Mouse (Mus musculus) testis, postnatal 10 days (tissue): ENCODE results near the gene Dtnbp1.

Experiments used
- DNase-seq: peaks from one replicate; pipeline ENCODE4 v3.0.0; 2021; ENCODE audit warnings: low spot score

The Dtnbp1 gene

GRCm38 (mm10) chr13:45001911-45002615 is at the start of gene Dtnbp1:
Dtnbp1 (minus strand) TSS chr13:45002147.
- DNase-seq, result peak; percentile 89

GRCm38 (mm10) chr13:45049261-45050020 is 47.5 kb upstream of the Dtnbp1 start:
- no peak for DNase-seq

GRCm38 (mm10) chr13:45043466-45043865 is 41.5 kb upstream of the Dtnbp1 start:
- DNase-seq, result no peak

- no peak for DNase-seq
Measured at GRCm38 (mm10) chr13:45040741-45041140, 38.8 kb upstream of the Dtnbp1 start.

- DNase-seq, result no peak
Measured at GRCm38 (mm10) chr13:45040195-45040594, 38.2 kb upstream of the Dtnbp1 start.

GRCm38 (mm10) chr13:45036417-45036816 is 34.5 kb upstream of the Dtnbp1 start:
- DNase-seq, result no peak

GRCm38 (mm10) chr13:45034759-45035158 is 32.8 kb upstream of the Dtnbp1 start:
- no peak for DNase-seq

- DNase-seq, result no peak
Measured at GRCm38 (mm10) chr13:45033360-45033759, 31.4 kb upstream of the Dtnbp1 start.

GRCm38 (mm10) chr13:45032484-45032883 is 30.5 kb upstream of the Dtnbp1 start:
- DNase-seq, result no peak

- DNase-seq, result no peak
Measured at GRCm38 (mm10) chr13:45031748-45032147, 29.8 kb upstream of the Dtnbp1 start.

- DNase-seq, result no peak
Measured at GRCm38 (mm10) chr13:45031314-45031713, 29.4 kb upstream of the Dtnbp1 start.

- DNase-seq, result peak; percentile 93
Measured at GRCm38 (mm10) chr13:45030830-45031229, 28.9 kb upstream of the Dtnbp1 start.

GRCm38 (mm10) chr13:45029791-45030190 is 27.8 kb upstream of the Dtnbp1 start:
- DNase-seq, result no peak

- DNase-seq, result no peak
Measured at GRCm38 (mm10) chr13:45026291-45026690, 24.3 kb upstream of the Dtnbp1 start.

GRCm38 (mm10) chr13:45024821-45025220 is 22.9 kb upstream of the Dtnbp1 start:
- no peak for DNase-seq

GRCm38 (mm10) chr13:45023356-45024150 is 21.6 kb upstream of the Dtnbp1 start:
- DNase-seq, result no peak

GRCm38 (mm10) chr13:45008150-45008549 is 6.2 kb upstream of the Dtnbp1 start:
- DNase-seq, result peak; percentile 48

- no peak for DNase-seq
Measured at GRCm38 (mm10) chr13:45007726-45008125, 5.8 kb upstream of the Dtnbp1 start.

- DNase-seq, result no peak
Measured at GRCm38 (mm10) chr13:45006483-45006882, 4.5 kb upstream of the Dtnbp1 start.

GRCm38 (mm10) chr13:45005861-45006260 is 3.9 kb upstream of the Dtnbp1 start:
- no peak for DNase-seq

- DNase-seq, result no peak
Measured at GRCm38 (mm10) chr13:45004987-45005592, 3.1 kb upstream of the Dtnbp1 start.

GRCm38 (mm10) chr13:45003026-45003425 is 1.1 kb upstream of the Dtnbp1 start:
- DNase-seq, result no peak
